Mouse (Mus musculus) MEL (cell line): Measurements from ENCODE around the gene Arhgdia. TPM values are rescaled to one million over a fixed set of nuclear protein-coding genes. Genes with fewer than 3 reads are reported as not detected.

Experiments used
- DNase-seq: peaks from one replicate; pipeline ENCODE4 v3.0.0; 2011; ENCODE audit warnings: low read depth, low spot score
- H3K27ac ChIP-seq: 2 replicates; pipeline ENCODE4 v1.5.1; 2012; ENCODE audit warnings: low read depth, mild to moderate bottlenecking, control low read depth, low read length, moderate library complexity; ENCODE audit not compliant: control insufficient read depth
- H3K27me3 ChIP-seq, 2 experiments: fragments of 150-350 bp in 1 of 2; sonication (generic) in 1 of 2; 2 replicates each; pipeline ENCODE4 v1.6.1; 2012; ENCODE audit warnings: low read length in 2 of 2, mild to moderate bottlenecking in 2 of 2, improper control_type of control experiment in 1 of 2, moderate library complexity in 1 of 2; ENCODE audit not compliant: insufficient read depth in 2 of 2, control insufficient read depth in 1 of 2
- H3K36me3 ChIP-seq, 2 experiments: 2 replicates each; pipeline ENCODE4 v1.6.1; 2012 to 2014; ENCODE audit warnings: low read length in 2 of 2, improper control_type of control experiment in 1 of 2, inconsistent platforms in 1 of 2, mild to moderate bottlenecking in 1 of 2; ENCODE audit not compliant: insufficient read depth in 2 of 2, control insufficient read depth in 1 of 2
- H3K4me1 ChIP-seq, 2 experiments: fragments of 150-350 bp in 1 of 2; sonication (generic) in 1 of 2; 2 replicates each; pipeline ENCODE4 v1.6.1; 2012; ENCODE audit warnings: low read length in 2 of 2, improper control_type of control experiment in 1 of 2, mild to moderate bottlenecking in 1 of 2; ENCODE audit not compliant: insufficient read depth in 2 of 2, control insufficient read depth in 1 of 2
- H3K4me3 ChIP-seq, 2 experiments: fragments of 150-350 bp in 1 of 2; sonication (generic) in 1 of 2; 2 replicates each; pipeline ENCODE4 v1.5.1; 2012; ENCODE audit warnings: low read depth in 2 of 2, low read length in 2 of 2, mild to moderate bottlenecking in 2 of 2, moderate library complexity in 2 of 2, control low read depth in 1 of 2, improper control_type of control experiment in 1 of 2; ENCODE audit not compliant: control insufficient read depth in 1 of 2, insufficient read depth in 1 of 2
- H3K79me2 ChIP-seq: 2 replicates; pipeline ENCODE4 v1.6.1; 2012; ENCODE audit warnings: mild to moderate bottlenecking, low read length, moderate library complexity; ENCODE audit not compliant: control insufficient read depth, poor library complexity, insufficient read depth
- H3K9ac ChIP-seq: 2 replicates; pipeline ENCODE4 v1.6.1; 2012; ENCODE audit warnings: low read depth, mild to moderate bottlenecking, control low read depth, low read length, moderate library complexity; ENCODE audit not compliant: control insufficient read depth, poor library complexity, severe bottlenecking
- H3K9me3 ChIP-seq: fragments of 150-350 bp; sonication (generic); replicated peaks from 2 replicates; pipeline ENCODE4 v1.6.1; 2012; ENCODE audit warnings: mild to moderate bottlenecking, low read length, improper control_type of control experiment, moderate library complexity; ENCODE audit not compliant: insufficient read depth
- CHD1 ChIP-seq: IDR thresholded peaks from 2 replicates; pipeline ENCODE4 v1.6.1; 2012; ENCODE audit warnings: low read depth, mild to moderate bottlenecking, inconsistent platforms, low read length, improper control_type of control experiment
- EP300 ChIP-seq, 2 experiments: IDR thresholded peaks; 2 replicates each; pipeline ENCODE4 v1.6.1; 2011; ENCODE audit warnings: improper control_type of control experiment in 2 of 2, low read length in 2 of 2, low read depth in 1 of 2, mild to moderate bottlenecking in 1 of 2
- ETS1 ChIP-seq: IDR thresholded peaks from 2 replicates; pipeline ENCODE4 v1.6.1; 2012; ENCODE audit warnings: low read depth, mild to moderate bottlenecking, inconsistent platforms, low read length, improper control_type of control experiment, moderate library complexity
- GABPA ChIP-seq: IDR thresholded peaks from 2 replicates; pipeline ENCODE4 v1.6.1; 2012; ENCODE audit warnings: low read depth, mild to moderate bottlenecking, inconsistent platforms, low read length, improper control_type of control experiment, moderate library complexity
- KAT2A ChIP-seq: conservative IDR thresholded peaks from 2 replicates; pipeline ENCODE4 v1.6.1; 2012; ENCODE audit warnings: low read depth, low read length, improper control_type of control experiment, inconsistent platforms
- MAX ChIP-seq: IDR thresholded peaks from 2 replicates; pipeline ENCODE4 v1.6.1; 2011; ENCODE audit warnings: low read length, improper control_type of control experiment
- MYC ChIP-seq: IDR thresholded peaks from 2 replicates; pipeline ENCODE4 v1.6.1; 2011; ENCODE audit warnings: low read depth, mild to moderate bottlenecking, low read length, improper control_type of control experiment, moderate library complexity
- NELFE ChIP-seq: IDR thresholded peaks from 2 replicates; pipeline ENCODE4 v1.6.1; 2011; ENCODE audit warnings: low read depth, low read length, improper control_type of control experiment
- SIN3A ChIP-seq: IDR thresholded peaks from 2 replicates; pipeline ENCODE4 v1.6.1; 2012; ENCODE audit warnings: low read length, improper control_type of control experiment, inconsistent platforms
- SMC3 ChIP-seq: IDR thresholded peaks from 2 replicates; pipeline ENCODE4 v1.6.1; 2011; ENCODE audit warnings: low read depth, low read length, improper control_type of control experiment
- TAL1 ChIP-seq: IDR thresholded peaks from 2 replicates; pipeline ENCODE4 v1.6.1; 2012; ENCODE audit warnings: mild to moderate bottlenecking, inconsistent platforms, low read length, moderate library complexity, mixed read lengths
- TCF12 ChIP-seq: IDR thresholded peaks from 2 replicates; pipeline ENCODE4 v1.6.1; 2014; ENCODE audit warnings: low read depth, mild to moderate bottlenecking, inconsistent platforms, low read length, improper control_type of control experiment, moderate library complexity
- UBTF ChIP-seq: IDR thresholded peaks from 2 replicates; pipeline ENCODE4 v1.6.1; 2012; ENCODE audit warnings: low read depth, mild to moderate bottlenecking, inconsistent platforms, low read length, improper control_type of control experiment, moderate library complexity, borderline replicate concordance; ENCODE audit not compliant: insufficient read depth
- USF1 ChIP-seq: IDR thresholded peaks from 2 replicates; pipeline ENCODE4 v1.6.1; 2014; ENCODE audit warnings: low read depth, mild to moderate bottlenecking, inconsistent platforms, low read length, improper control_type of control experiment, moderate library complexity
- ZKSCAN1 ChIP-seq: IDR thresholded peaks from 2 replicates; pipeline ENCODE4 v1.6.1; 2012; ENCODE audit warnings: low read depth, mild to moderate bottlenecking, inconsistent platforms, low read length, improper control_type of control experiment, moderate library complexity
- polyA plus RNA-seq, 2 experiments: library from polyadenylated mRNA; stranded (reverse) in 1 of 2; unstranded in 1 of 2; fragments of >175 nt in 1 of 2; fragments of >200 nt in 1 of 2; gene quantifications; 2 replicates each; pipeline versions ENCODE4 v1.2.1 to v1.2.4; 2012; ENCODE audit warnings: low replicate concordance in 2 of 2, low read depth in 1 of 2; ENCODE audit not compliant: insufficient read length in 2 of 2, insufficient read depth in 1 of 2, missing spikeins in 1 of 2
- total RNA-seq: library from RNA; depleted of rRNA; stranded (reverse); fragments of 300-350 nt; gene quantifications from 2 replicates; pipeline ENCODE4 v1.2.3, GENCODE M21; 2012

The Arhgdia gene
- total and polyA plus RNA-seq, 3 experiments: 364 to 821 (median 601) TPM

- DNase-seq: no peak
- no peak overlapping the region for H3K9ac ChIP-seq
These were observed 26.6 kb downstream of the Arhgdia start for GRCm38 (mm10) chr11:120554834-120555233.

GRCm38 (mm10) chr11:120552736-120553135 is 28.7 kb downstream of the Arhgdia start:
- Histone ChIP-seq H3K27me3 (no peaks in the 10 kb centered on the region), H3K4me3 (no peak overlapping the region), H3K79me2 (peaks cover 14% of the 10 kb centered on the region), H3K36me3 (peaks cover 0 to 8% of the 10 kb centered on the region in 2 experiments; a peak in 2 of 4 replicates), H3K9ac (no peak overlapping the region), H3K4me1 (peaks cover 7 to 16% of the 10 kb centered on the region in 2 experiments), H3K9me3 (no peaks in the 10 kb centered on the region), H3K27ac (no peak overlapping the region)
- TF ChIP-seq TCF12: no peak
- TF ChIP-seq KAT2A: no peak
- no peak for TF ChIP-seq EP300 (IDR thresholded peaks at IDR 0.05; ENCODE audit: low read depth in 1 of 2, low read length in 2 of 2)
- DNase-seq: no peak

More at GRCm38 (mm10) chr11:120554834-120555233, 26.6 kb downstream of the Arhgdia start:
- Histone ChIP-seq H3K4me1 (peaks cover 0 to 8% of the 10 kb centered on the region in 2 experiments; a peak in 3 of 4 replicates), H3K4me3 (no peak overlapping the region), H3K27me3 (no peaks in the 10 kb centered on the region), H3K9me3 (no peaks in the 10 kb centered on the region), H3K27ac (no peak overlapping the region), H3K79me2 (peaks cover 7% of the 10 kb centered on the region), H3K36me3 (peaks cover 0 to 4% of the 10 kb centered on the region in 2 experiments; a peak in 2 of 4 replicates)
- no peak for TF ChIP-seq MYC
- TF ChIP-seq MAX: no peak
- TF ChIP-seq USF1: no peak
- TF ChIP-seq KAT2A: no peak
- TF ChIP-seq ZKSCAN1: no peak
- TF ChIP-seq ETS1: no peak
- no peak for TF ChIP-seq NELFE
- TF ChIP-seq UBTF: no peak
- no peak for TF ChIP-seq GABPA
- no peak for TF ChIP-seq CHD1
- TF ChIP-seq SIN3A: no peak
- no peak for TF ChIP-seq TAL1
- no peak for TF ChIP-seq SMC3
